Mouse (Mus musculus): Measurements from ENCODE around the gene Pla1a.

DNA sequence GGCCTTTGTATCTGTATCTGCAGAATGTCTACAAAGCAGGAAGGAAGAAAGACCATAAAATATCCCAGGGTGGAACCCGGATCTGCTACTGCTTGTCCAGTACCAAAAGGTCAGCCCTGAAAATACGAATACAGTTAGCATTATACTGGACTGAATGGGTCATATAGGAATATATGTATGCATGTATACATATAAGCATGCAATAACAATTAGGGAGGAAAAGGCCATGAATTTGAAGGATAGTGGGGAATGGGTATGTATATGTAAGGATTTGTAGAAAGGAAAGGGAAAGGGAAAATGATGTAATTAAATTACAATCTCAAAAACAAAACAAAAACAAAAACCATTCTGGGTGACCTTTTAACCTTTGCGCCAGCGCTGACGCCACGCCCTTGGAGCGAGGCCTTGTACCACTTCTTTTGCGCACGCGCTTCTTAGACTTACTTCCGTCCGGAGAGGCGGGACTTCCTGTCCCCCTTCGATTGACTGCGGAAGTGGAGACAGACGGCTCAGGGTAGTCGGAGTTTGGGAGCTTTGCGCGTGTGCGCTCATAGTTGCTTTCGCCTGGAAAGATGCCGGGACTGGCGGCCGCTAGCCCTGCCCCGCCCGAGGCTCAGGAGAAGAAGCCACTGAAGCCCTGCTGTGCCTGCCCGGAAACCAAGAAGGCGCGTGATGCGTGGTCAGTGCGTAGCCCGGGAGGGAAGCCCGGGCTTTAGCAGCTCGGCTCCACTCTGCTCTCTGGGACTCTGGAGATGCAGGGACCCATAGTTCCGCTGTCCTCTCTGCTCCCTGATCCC lies 86.2 kb downstream of the Pla1a start, which contains the start of the genes Cox17 and Gm21987:
- TF ChIP-seq CTCF (IDR thresholded peaks at IDR 0.05; ENCODE audit: low read depth) (no peak), EP300 (IDR thresholded peaks at IDR 0.05; ENCODE audit: low read depth) (peak; percentile 72; the same call in 1 of the 2 replicates)

All from liver, postnatal 0 days (tissue).